Mouse (Mus musculus) heart, adult 2 months (tissue): ENCODE measurements around the gene Ndufa13.

Source experiments
- EP300 ChIP-seq: fragments of 200-500 bp; IDR thresholded peaks from 2 replicates; pipeline ENCODE4 v1.6.1; 2011; ENCODE audit warnings: low read depth, low read length, control low read depth; ENCODE audit not compliant: insufficient read depth
- POLR2A ChIP-seq: fragments of 200-500 bp; IDR thresholded peaks from 2 replicates; pipeline ENCODE4 v1.6.1; 2011; ENCODE audit warnings: mild to moderate bottlenecking, low read depth, low read length, control low read depth; ENCODE audit not compliant: insufficient read depth

DNA sequence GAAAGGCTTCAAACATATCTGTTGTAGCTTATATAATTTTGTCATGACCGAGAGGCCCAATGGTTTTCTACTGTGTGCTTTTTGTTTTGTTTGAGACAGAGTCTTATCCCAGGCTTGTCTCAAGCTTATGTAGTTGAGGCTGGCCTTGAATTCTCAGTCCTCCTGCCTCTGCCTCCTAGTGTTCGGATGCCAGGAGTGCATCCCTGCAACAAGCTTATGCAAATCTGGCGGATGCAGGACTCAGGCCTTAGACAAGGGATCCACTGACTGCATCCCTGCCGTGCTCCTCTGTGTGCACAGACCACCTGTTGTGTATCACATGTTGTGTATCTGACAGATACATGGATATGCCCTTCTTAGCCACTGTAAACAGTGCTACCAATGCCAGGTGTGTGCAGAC lies 41.6 kb downstream of the Ndufa13 start:
- no peak for TF ChIP-seq EP300
- TF ChIP-seq POLR2A: no peak
